Mouse (Mus musculus) gastrocnemius, postnatal 4 days (tissue): ENCODE results near the gene Cyb5b. TPM values are rescaled to one million over a fixed set of nuclear protein-coding genes. Genes with fewer than 3 reads are reported as not detected.

Source experiments
- DNase-seq, 2 experiments: peaks; one replicate each; pipeline ENCODE4 v3.0.0; 2021 to 2022; ENCODE audit warnings: low spot score in 2 of 2, mixed read lengths in 2 of 2
- total RNA-seq, 2 experiments: library from RNA; stranded (reverse); gene quantifications; 2 replicates each; pipeline ENCODE4 v1.2.3; 2021

Cyb5b gene
- total RNA-seq, 2 experiments from 2014 or later: 38.2 to 40.8 TPM

DNA sequence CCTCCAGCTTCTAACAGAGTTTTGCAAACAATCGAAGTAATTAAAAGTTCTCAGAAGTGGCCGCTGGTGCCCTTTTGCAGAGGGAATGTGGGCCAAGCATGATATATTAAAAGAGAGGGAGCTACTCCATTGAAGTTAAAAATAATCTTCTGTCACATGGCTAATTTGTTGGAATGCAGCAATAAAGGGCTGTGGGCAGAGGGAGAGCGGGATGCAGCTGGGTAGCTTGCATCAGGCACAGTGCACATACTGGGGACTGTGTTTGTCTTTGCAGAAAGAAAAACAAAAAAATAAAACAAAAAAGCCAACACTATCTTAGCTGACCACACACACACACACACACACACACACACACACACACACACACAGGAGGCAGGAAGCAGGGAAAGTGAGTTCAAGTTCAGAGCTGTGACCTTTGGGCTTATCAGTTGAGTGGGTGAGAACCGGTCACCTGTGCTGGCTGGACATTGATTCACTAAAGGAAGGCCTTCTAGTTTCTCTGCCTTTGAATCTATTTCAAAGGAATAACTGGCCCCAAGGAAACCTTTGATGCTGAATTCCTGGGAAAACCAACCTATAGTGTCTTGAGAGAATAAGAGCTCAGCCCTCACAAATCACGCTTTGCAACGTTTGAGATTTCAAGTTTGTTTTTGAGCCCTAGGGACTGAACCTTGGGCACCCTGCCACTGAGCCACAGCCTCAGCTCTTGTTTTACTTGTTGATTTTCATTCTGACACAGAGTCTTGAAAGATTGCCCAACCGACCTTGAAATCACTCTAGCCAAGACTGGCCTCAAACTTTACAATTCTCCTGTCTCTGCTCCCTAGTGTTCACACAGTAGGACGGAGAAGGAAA is 21.0 kb upstream of the Cyb5b start:
- no peak for DNase-seq

DNA sequence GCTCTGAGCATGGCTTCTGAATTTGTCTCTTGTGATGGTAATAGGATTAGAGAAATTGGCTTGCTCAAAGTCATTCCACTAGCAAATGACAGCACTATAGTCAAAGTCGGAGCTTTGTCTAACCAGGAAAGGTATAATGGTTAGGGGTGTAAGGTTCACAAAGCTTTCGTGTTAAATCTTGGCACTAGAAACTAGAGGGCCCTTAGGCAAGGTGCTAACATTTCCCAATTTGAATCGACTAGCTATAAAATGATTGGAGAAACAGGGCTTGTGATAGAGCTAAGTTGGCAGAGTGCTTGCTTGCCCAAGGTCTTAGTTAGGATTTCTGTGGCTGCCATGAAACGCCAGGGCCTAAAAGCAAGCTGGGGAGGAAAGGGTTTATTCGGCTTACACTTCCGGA is 20.4 kb upstream of the Cyb5b start:
- DNase-seq: no peak

- no peak for DNase-seq
Measured at GRCm38 (mm10) chr8:107132581-107133491, 17.6 kb upstream of the Cyb5b start.

DNA sequence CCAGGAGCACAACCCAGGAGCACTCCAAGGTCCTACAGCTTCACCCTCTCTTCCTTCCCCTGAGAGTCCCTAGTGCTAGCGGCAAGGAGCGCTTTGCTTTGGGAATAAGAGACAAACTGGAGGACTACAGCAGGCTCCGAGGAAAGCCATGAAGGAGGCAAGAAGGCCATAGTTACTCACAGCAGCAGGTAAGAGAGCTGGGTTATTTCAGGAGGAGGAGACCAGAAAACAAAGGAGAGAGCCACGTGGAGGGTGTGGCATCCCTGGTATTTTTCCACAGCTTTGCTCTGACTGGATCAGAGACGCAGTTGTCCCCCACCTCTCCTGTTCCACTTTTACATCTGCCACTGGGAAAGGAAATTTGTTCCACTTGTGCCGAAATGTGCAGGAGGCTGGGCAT is 16.6 kb upstream of the Cyb5b start:
- DNase-seq: no peak

DNA sequence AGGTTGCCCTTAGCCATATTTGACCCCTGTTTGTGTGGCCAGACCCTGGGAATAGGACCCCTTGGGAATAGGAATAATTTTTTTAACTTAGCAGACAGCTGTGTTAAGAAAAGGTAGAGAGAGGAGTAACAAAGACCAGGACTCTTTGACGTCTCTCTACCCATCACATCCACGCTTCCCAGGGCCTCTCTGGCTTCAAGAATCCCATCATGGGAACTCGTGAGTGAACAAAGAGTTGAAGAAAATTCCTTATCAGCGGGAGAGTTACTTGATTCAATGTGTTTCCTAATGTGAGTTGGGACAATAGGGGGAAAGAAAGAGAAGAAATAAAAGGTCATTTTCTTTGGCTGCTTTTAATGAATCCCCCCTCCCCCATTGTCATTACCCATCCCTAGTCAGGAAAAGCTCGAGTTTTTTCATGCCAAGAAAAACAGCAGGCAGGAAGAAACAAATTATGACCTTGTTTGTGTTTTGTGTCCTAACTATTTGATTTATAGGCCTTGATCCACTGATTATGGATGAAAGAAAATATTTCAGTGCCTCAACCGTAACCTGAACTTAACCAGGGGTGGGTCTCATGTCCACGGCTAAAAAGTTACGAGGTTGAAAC is 14.3 kb upstream of the Cyb5b start:
- DNase-seq: no peak

GRCm38 (mm10) chr8:107137591-107137990 is 12.8 kb upstream of the Cyb5b start:
- no peak for DNase-seq

DNA sequence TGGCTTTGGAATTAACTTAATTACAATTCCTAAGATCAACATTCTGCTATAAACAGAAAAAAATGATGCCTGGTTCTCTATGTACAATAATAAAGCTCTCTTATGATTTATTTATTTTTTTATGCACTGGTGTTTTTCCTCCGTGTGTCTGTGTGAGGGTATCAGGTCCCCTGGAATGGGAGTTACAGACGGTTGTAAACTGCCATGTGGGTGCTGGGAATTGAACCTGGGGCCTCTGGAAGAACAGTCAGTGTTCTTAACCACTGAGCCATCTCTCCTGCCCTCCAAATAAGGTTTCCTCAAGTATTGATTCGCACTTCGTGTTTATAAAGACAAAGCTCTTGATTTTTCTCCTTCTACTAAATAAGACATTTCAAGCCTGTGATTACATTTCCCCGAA is 12.1 kb upstream of the Cyb5b start:
- DNase-seq: no peak

- DNase-seq: no peak
Measured at GRCm38 (mm10) chr8:107139704-107140470, 10.6 kb upstream of the Cyb5b start.

- DNase-seq: no peak
Measured at GRCm38 (mm10) chr8:107142539-107142938, 7.9 kb upstream of the Cyb5b start.

DNA sequence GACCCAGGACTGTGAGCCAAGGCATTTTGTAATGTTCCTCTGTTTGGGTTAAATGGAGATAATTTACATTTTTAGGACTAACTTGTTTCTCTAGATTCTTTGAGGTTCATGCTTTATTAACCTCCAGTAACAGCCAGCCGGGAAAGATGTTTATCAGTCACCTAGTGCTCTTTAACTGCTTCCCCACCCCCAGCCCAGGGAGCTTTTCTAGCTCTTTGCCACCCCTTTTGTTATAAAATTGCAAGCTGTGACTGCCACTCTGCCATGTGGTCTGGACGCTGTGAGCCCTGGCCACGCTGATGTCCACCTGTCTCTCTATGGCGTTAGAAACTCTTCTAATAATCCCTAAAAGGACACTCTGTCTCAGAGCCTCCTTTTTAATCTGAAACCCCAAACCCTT is 6.9 kb upstream of the Cyb5b start:
- DNase-seq: no peak

GRCm38 (mm10) chr8:107146186-107146585 is 4.3 kb upstream of the Cyb5b start:
- DNase-seq: no peak

GRCm38 (mm10) chr8:107148802-107149201 is 1.6 kb upstream of the Cyb5b start:
- DNase-seq: no peak

DNA sequence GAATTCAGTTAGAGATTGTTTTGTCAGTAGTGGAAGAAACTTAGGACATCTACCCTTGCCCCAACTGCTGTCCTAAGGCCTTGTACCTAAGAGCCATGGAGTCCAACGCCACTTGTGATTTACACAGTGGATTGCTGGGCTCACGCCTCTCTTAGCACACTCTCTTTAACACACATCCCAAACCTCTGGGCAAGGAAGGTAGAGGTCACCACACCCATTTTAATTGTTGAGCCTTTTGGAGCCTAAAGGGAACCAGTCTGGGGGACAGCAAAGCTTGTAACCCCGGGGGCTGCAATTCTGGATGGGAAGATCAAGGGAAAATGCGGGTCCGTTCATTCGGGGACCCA is 410 bp upstream of the Cyb5b start:
- no peak for DNase-seq

DNA sequence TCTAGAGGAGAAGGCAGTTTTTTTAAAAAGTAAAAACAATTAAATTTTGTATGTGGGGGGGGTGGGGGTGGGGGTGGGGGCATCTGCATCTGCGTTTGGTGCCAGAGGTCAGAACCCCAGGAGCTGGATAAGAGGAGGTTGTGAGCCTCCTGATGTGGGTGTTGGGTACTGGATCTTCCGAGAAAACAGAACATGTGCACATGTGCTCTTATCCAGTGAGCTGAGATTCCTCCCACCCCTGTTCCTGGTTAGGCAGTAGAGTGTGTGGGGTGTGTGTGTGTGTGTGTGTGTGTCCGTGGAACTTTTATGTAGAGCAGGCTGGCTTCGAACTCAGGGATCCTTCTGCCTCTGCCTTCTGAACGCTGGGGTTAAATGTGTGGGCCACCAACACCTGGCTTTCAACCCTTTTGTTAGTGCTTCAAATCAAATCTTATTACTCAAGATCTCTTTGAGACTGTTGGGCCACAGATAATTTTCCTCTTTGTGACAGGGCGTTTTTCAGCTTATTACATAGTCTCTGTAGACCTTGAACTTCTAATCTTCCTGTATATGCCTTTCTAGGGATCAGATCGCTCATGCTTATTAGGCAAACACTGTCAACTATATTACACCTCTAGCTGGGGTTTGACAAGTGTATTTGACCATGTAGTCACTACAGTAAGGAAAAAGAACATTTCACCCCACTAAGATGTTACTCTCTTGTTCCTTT is 926 bp downstream of the Cyb5b start:
- DNase-seq: no peak

GRCm38 (mm10) chr8:107153326-107154210 is 3.1 kb downstream of the Cyb5b start:
- no peak for DNase-seq

DNA sequence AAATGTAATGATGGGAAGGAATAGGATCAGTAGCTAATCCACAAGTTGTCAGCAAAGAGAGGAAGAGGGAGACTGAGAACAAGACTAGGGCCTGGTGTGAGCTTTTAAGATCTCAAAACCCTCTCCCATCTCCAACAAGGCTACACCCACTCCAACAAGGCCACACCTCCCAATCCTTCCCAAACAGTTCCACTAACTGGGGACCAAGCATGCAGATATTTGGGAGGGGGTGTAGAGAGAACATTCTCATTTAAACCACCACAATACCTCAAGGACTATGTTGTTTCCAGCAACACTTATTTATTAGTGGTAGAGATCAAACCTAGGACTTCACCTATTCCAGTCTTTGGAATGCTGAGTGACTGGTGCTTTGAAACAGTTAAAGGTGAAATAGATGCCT is 6.4 kb downstream of the Cyb5b start:
- DNase-seq: no peak

DNA sequence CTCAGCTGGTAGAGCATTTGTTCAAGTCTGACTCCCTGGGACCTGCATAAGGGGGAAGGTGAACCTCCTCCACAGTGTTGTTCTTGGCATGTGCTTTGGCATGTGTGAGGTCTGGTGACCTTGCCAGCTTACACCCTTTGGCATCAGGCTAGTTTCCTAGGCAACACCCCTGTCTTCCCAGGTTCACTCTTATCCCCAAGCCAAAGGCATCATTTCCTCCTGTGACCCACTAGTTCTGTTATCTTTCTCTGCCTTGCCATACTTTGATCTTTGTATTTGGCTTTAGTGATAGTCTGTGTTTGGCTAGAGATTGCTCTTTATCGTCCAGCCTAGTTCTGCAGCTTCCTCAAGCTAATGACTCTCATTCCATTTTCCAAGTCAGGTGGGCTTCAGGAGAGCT is 7.4 kb downstream of the Cyb5b start:
- DNase-seq: no peak

DNA sequence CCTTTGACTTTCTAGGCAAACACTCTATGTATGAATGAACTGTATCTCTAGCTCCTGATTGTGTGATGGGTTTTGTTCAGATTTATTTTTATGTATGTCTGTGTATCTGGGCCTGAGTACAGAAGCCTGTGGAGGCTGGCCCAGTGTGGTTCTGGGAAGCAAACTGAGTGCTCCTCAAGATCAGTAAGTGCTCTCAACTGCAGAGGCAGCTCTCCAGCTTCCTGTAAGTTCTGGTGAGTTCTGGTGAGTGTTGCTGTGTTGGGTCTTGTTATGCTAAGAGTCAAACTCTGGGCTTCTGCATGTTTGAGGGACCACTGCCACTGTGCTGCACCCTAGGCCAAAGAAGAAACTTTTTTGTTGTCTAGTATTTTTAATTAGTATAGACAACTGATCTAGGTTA is 8.4 kb downstream of the Cyb5b start:
- DNase-seq: no peak

DNA sequence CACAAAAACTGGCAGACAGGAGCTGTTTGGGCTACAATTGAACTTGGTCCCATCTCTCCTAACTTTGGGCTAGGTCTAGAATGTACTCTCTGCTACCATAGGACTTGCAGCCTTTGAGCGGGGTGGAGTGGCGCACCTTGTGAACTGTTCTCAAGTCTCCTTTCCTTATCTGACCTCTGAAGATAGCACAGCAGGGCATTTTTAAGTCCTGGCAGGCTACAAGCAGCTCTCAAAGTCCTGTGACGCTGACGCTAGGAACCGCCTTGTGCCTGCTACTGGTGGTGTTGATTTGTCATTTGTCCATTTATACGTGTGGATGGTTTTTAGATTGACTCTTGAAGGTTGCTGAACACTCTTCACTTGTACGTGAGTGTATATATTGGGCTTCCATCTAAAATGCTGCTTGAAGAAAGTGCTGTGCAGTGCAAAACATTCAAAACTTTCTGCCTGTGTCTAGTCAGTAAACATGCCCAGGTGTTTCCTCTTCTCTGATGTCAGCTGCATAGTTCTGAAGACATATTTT is 13.9 kb downstream of the Cyb5b start:
- no peak for DNase-seq
